Mouse (Mus musculus): Measurements from ENCODE around the gene Lman2. TPM values are rescaled to one million over a fixed set of nuclear protein-coding genes. Genes with fewer than 3 reads are reported as not detected.

Gene Lman2
- polyA plus RNA-seq, 1 experiment from 2014 or later: 49.5 TPM

GRCm38 (mm10) chr13:55368401-55368800 is 5.8 kb upstream of the Lman2 start:
- Histone ChIP-seq H3K36me3 (no peaks in the 10 kb centered on the region), H3K4me2 (no peak overlapping the region), H3K4me1 (replicated peaks) (no peaks in the 10 kb centered on the region), H3K4me3 (no peak overlapping the region), H3K9ac (no peak overlapping the region), H3K27ac (replicated peaks) (no peak overlapping the region), H3K27me3 (0 out of 2 replicates have a peak, but pooled peaks cover 6% of the 10 kb centered on the region), H3K9me3 (no peaks in the 10 kb centered on the region)
- no peak for ATAC-seq (ENCODE audit: low FRiP score, low read depth)
- 78% methylated on average over 7 of the region's 7 CpGs for WGBS

GRCm38 (mm10) chr13:55361974-55362452 is 570 bp downstream of the Lman2 start:
- peak overlapping the region; percentile 90 for H3K4me2 ChIP-seq
- no peaks in the 10 kb centered on the region for H3K9me3 ChIP-seq
- 1% methylated on average over 32 of the region's 32 CpGs for WGBS
- peak overlapping the region; percentile 67 for H3K4me3 ChIP-seq
- H3K9ac ChIP-seq: peak overlapping the region; percentile 88
- peaks cover 29% of the 10 kb centered on the region for H3K4me1 ChIP-seq (replicated peaks)
- H3K27ac ChIP-seq (replicated peaks): peak overlapping the region; percentile 88
- peak; percentile 45; the same call in 1 of the 2 replicates for ATAC-seq (ENCODE audit: low FRiP score, low read depth)
- H3K27me3 ChIP-seq: 0 out of 2 replicates have a peak, but pooled peaks cover 2% of the 10 kb centered on the region
- H3K36me3 ChIP-seq: peaks cover 11% of the 10 kb centered on the region; the same call in 1 of the 2 replicates

- Histone ChIP-seq H3K27ac (replicated peaks) (no peak overlapping the region), H3K27me3 (0 out of 2 replicates have a peak, but pooled peaks cover 2% of the 10 kb centered on the region), H3K4me1 (replicated peaks) (peaks cover 29% of the 10 kb centered on the region), H3K9ac (peak overlapping the region; percentile 88), H3K9me3 (no peaks in the 10 kb centered on the region), H3K4me2 (peak overlapping the region; percentile 90), H3K36me3 (peaks cover 12% of the 10 kb centered on the region), H3K4me3 (peak overlapping the region; percentile 67)
- ATAC-seq (ENCODE audit: low FRiP score, low read depth): no peak
These were observed 1.4 kb downstream of the Lman2 start for GRCm38 (mm10) chr13:55361145-55361544.

GRCm38 (mm10) chr13:55346745-55347144 is 15.8 kb downstream of the Lman2 start:
- H3K9ac ChIP-seq: no peak overlapping the region
- peaks cover 73% of the 10 kb centered on the region for H3K36me3 ChIP-seq
- no peak overlapping the region for H3K27ac ChIP-seq (replicated peaks)
- H3K9me3 ChIP-seq: no peaks in the 10 kb centered on the region
- H3K4me2 ChIP-seq: no peak overlapping the region
- H3K27me3 ChIP-seq: no peaks in the 10 kb centered on the region
- 0 out of 2 replicates have a peak, but pooled peaks have one; percentile 27 for ATAC-seq (ENCODE audit: low FRiP score, low read depth)
- H3K4me1 ChIP-seq (replicated peaks): no peaks in the 10 kb centered on the region
- H3K4me3 ChIP-seq: no peak overlapping the region
- WGBS: 90% methylated on average over 11 of the region's 11 CpGs

GRCm38 (mm10) chr13:55344286-55344685 is 18.3 kb downstream of the Lman2 start:
- WGBS: 88% methylated on average over 7 of the region's 7 CpGs
- peaks cover 54% of the 10 kb centered on the region for H3K36me3 ChIP-seq
- no peaks in the 10 kb centered on the region for H3K27me3 ChIP-seq

GRCm38 (mm10) chr13:55342469-55342868 is 20.1 kb downstream of the Lman2 start:
- Histone ChIP-seq H3K9me3 (no peaks in the 10 kb centered on the region), H3K4me2 (no peak overlapping the region), H3K4me1 (replicated peaks) (no peaks in the 10 kb centered on the region), H3K27ac (replicated peaks) (no peak overlapping the region), H3K4me3 (no peak overlapping the region), H3K36me3 (peaks cover 39% of the 10 kb centered on the region), H3K9ac (no peak overlapping the region), H3K27me3 (no peaks in the 10 kb centered on the region)
- WGBS: 45% methylated on average over 11 of the region's 11 CpGs
- no peak for ATAC-seq (ENCODE audit: low FRiP score, low read depth)

More at GRCm38 (mm10) chr13:55344286-55344685, 18.3 kb downstream of the Lman2 start:
- Histone ChIP-seq H3K4me2 (no peak overlapping the region), H3K4me3 (no peak overlapping the region), H3K9me3 (no peaks in the 10 kb centered on the region), H3K27ac (replicated peaks) (no peak overlapping the region), H3K4me1 (replicated peaks) (no peaks in the 10 kb centered on the region), H3K9ac (no peak overlapping the region)
- ATAC-seq (ENCODE audit: low FRiP score, low read depth): no peak

GRCm38 (mm10) chr13:55339259-55339658 is 23.3 kb downstream of the Lman2 start:
- no peaks in the 10 kb centered on the region for H3K27me3 ChIP-seq
- H3K9ac ChIP-seq: no peak overlapping the region
- no peak overlapping the region for H3K4me2 ChIP-seq
- no peak for ATAC-seq (ENCODE audit: low FRiP score, low read depth)
- H3K4me1 ChIP-seq (replicated peaks): no peaks in the 10 kb centered on the region
- WGBS: 44% methylated on average over 2 of the region's 2 CpGs
- peaks cover 7% of the 10 kb centered on the region; the same call in 1 of the 2 replicates for H3K36me3 ChIP-seq
- no peaks in the 10 kb centered on the region for H3K9me3 ChIP-seq
- H3K4me3 ChIP-seq: no peak overlapping the region
- no peak overlapping the region for H3K27ac ChIP-seq (replicated peaks)

GRCm38 (mm10) chr13:55338131-55339054 is 24.2 kb downstream of the Lman2 start:
- Histone ChIP-seq H3K4me2 (no peak overlapping the region), H3K36me3 (no peaks in the 10 kb centered on the region), H3K27me3 (no peaks in the 10 kb centered on the region), H3K27ac (replicated peaks) (no peak overlapping the region), H3K9me3 (no peaks in the 10 kb centered on the region), H3K4me1 (replicated peaks) (no peaks in the 10 kb centered on the region), H3K9ac (no peak overlapping the region), H3K4me3 (no peak overlapping the region)
- ATAC-seq (ENCODE audit: low FRiP score, low read depth): no peak
- WGBS: 54% methylated on average over 12 of the region's 12 CpGs

GRCm38 (mm10) chr13:55337341-55337975 is 25.1 kb downstream of the Lman2 start:
- H3K4me3 ChIP-seq: no peak overlapping the region
- H3K27me3 ChIP-seq: no peaks in the 10 kb centered on the region
- no peak overlapping the region for H3K9ac ChIP-seq
- H3K4me2 ChIP-seq: no peak overlapping the region
- no peak for ATAC-seq (ENCODE audit: low FRiP score, low read depth)
- 66% methylated on average over 10 of the region's 10 CpGs for WGBS
- no peaks in the 10 kb centered on the region for H3K9me3 ChIP-seq
- H3K36me3 ChIP-seq: no peaks in the 10 kb centered on the region
- no peak overlapping the region for H3K27ac ChIP-seq (replicated peaks)
- no peaks in the 10 kb centered on the region for H3K4me1 ChIP-seq (replicated peaks)

- no peak for ATAC-seq (ENCODE audit: low FRiP score, low read depth)
- no peaks in the 10 kb centered on the region for H3K36me3 ChIP-seq
These were observed 26.9 kb downstream of the Lman2 start for GRCm38 (mm10) chr13:55335701-55336100.

GRCm38 (mm10) chr13:55332331-55332730 is 30.3 kb downstream of the Lman2 start:
- WGBS: 87% methylated on average over 3 of the region's 3 CpGs
- Histone ChIP-seq H3K4me3 (no peak overlapping the region), H3K9ac (no peak overlapping the region), H3K4me2 (no peak overlapping the region), H3K36me3 (no peaks in the 10 kb centered on the region), H3K27me3 (no peaks in the 10 kb centered on the region), H3K9me3 (no peaks in the 10 kb centered on the region), H3K27ac (replicated peaks) (no peak overlapping the region), H3K4me1 (replicated peaks) (peaks cover 25% of the 10 kb centered on the region)
- ATAC-seq (ENCODE audit: low FRiP score, low read depth): no peak

More at GRCm38 (mm10) chr13:55335701-55336100, 26.9 kb downstream of the Lman2 start:
- 80% methylated on average over 4 of the region's 4 CpGs for WGBS
- Histone ChIP-seq H3K4me2 (no peak overlapping the region), H3K27ac (replicated peaks) (no peak overlapping the region), H3K9me3 (no peaks in the 10 kb centered on the region), H3K4me3 (no peak overlapping the region), H3K9ac (no peak overlapping the region), H3K27me3 (no peaks in the 10 kb centered on the region), H3K4me1 (replicated peaks) (peaks cover 2% of the 10 kb centered on the region)
